Mouse (Mus musculus) gastrocnemius, postnatal 25 days (tissue): ENCODE measurements around the gene F5. TPM values are rescaled to one million over a fixed set of nuclear protein-coding genes. Genes with fewer than 3 reads are reported as not detected.

Source experiments
- DNase-seq: peaks from one replicate; pipeline ENCODE4 v3.0.0; 2022
- total RNA-seq, 2 experiments: library from RNA; stranded (reverse); gene quantifications; 1 replicate in 1 of 2; 2 replicates in 1 of 2; pipeline ENCODE4 v1.2.3; 2021

The F5 gene
- total RNA-seq, 2 experiments from 2014 or later = 0.05 to 0.19 TPM

DNA sequence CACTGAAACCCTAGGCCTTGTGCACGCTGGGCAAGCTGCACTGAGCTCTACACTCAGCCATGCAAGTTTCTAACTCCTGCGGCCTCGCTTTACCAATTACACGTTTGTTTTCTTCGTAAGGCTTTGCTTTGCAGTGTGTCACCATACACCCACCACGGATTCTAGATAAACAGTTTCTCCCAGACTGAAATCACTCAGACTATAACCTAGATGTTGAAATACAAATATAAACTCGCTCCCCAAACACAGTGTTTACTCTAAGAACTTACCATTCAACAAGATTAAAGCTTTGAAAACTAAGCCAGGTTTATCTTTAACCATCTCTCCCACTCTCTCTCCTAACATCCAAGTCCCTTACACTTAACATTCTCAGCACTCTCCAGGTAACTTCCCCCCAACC, 83.4 kb downstream of the F5 start:
- DNase-seq = no peak

DNA sequence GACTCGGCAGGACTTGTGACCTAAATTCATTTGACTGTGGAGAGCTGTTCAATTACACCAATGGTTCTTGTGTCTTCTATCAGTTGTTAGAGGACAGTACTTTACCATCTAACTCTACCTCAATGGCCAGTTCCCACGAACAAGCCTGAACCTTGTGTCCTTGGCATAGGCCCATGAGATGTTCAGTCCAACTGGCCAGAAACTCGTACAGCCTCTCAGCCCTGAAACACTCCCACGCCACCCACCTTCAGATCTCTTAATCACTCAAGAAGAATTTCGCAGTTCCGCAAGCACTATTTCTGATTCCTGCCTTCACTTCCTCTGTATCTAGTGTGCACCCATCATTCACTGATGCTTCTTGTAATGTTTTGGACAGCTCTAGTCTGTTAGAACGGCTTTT, 84.4 kb downstream of the F5 start:
- peak; percentile 58 for DNase-seq

DNA sequence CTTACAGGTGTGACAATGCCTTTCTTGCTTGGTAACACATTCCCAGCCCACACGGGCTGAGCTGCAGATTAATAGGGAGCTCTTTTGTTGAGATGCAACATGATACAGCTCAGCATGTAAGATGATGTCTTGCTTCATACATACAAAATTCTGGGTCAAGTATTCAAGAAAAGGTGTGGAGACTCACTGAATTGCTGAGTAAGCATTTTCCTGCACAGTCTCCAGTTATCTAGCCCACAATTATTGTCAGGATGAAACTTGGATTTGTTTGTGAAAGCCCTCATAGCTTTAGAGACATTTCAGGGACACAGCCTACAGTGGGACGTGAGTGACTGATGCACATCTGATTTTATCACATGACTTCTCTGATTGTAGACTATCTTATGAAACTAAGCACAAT, 89.9 kb downstream of the F5 start:
- DNase-seq = no peak

DNA sequence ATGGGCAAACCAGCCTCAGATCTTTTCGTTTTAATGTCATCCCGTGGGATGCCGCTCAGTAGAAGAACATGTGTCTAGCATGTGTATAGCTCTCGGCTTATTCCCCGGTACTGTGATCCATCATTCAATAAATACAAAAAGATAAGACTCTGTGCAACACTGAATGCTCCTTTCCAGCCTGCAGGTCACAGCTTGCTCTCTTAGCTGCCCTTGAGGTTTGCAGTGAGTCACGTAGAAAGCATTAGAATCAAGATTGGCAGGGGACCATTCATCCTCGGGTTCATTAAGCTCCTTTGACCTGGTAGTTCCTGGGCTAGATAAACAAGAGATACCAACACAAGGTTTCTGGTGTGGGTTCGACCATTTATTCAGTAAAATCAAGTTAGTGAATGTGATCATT, 91.2 kb downstream of the F5 start:
- DNase-seq = no peak

DNA sequence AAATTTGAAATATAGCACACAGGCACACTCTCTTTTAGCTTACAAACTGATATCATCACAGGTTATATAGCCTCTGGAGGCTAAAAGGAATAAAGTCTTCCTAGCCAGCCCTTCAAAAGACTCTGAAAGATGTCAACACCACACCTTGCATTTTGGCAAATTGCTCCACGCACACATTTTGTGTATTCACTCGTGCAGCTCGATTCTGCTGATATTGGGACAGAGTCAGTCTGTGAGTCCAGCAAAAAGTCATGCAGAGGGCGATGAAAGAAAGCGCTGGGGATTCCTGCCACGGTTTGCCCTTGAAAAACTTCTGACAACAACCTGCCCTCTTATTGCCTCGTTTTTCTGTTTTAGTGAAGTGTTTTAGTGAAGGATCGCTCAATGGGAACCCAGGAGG, 95.8 kb downstream of the F5 start:
- no peak for DNase-seq

DNA sequence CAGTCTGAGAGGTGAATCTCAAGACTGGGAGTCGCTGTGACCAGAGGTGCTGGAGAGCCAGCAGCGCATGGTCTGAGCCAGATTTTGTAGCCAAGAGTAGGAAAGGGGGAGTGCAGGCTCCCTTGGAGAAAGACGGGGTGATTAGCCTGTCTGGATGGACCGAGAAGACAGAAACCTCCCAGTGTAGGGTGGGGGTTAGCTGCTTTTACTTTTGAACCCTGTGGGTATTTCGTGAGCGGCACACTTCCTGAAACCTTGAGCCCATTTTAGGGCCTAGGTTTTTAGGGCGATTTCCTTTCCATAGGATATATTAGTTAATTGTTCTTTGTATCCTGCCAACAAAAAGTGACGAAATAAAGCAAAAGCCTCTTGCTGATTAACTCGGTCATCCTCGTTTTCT, 96.3 kb downstream of the F5 start:
- DNase-seq = peak; percentile 20

DNA sequence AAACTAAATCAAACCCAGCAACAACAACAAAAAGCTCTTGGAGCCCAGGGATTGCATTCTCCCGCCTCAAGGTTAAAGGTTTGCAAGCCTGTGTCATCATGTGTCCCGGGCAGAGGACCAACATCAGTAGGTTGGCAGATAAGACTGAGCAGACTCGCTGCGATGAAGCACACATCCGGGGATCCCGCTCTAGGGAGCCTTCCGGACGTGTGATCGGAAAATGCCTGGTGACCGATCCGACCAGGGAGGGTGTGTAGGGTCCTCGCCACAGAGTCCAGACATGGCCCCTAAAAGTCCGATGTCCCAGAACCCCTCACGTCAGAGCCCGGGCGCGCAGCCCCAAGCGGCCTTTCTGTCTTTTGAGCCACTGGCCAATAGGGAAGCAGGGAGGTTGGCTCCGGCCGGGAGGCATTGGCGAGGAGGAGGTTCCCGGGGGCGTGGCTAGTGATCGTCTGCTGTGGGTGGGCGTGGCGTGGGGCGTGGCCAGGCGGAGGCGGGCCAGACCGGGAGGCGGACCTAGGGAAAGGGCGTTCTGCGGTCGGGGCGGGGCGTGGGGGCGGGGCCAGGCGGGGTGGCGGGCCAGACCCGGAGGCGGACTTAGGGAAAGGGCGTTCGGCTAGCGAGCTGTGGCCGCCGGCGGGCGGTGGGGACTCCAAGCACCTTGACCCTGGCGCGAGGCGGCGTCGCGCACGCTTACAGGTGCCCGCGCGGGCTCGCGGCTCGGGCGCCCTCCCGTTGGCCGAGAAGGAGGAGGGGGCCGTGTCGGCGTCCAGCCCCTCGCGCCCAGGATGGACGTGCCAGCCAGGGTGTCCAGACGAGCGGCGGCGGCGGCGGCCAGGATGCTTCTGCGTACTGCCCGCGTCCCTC, 97.1 kb downstream of the F5 start, which contains the start of gene Slc19a2:
Slc19a2 (plus strand) TSS at position 582 of the 867 bp plus-strand sequence.
- peak; percentile 97 for DNase-seq

DNA sequence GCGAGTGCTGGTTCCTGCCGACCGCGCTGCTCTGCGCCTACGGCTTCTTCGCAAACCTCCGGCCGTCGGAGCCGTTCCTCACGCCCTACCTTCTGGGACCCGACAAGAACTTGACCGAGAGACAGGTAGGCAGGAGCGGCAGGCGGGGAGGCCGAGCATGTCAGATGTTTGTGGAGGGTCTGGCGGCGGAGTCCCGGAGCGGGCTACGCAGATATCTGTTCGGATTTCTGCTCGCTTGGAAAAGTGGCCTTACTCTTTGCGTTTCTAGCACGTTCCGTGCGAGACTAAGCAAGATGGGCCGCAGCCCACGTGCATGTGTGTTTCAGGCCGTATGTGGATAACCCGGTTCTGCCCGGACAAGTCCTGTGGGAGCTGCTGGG, 97.7 kb downstream of the F5 start:
- no peak for DNase-seq

DNA sequence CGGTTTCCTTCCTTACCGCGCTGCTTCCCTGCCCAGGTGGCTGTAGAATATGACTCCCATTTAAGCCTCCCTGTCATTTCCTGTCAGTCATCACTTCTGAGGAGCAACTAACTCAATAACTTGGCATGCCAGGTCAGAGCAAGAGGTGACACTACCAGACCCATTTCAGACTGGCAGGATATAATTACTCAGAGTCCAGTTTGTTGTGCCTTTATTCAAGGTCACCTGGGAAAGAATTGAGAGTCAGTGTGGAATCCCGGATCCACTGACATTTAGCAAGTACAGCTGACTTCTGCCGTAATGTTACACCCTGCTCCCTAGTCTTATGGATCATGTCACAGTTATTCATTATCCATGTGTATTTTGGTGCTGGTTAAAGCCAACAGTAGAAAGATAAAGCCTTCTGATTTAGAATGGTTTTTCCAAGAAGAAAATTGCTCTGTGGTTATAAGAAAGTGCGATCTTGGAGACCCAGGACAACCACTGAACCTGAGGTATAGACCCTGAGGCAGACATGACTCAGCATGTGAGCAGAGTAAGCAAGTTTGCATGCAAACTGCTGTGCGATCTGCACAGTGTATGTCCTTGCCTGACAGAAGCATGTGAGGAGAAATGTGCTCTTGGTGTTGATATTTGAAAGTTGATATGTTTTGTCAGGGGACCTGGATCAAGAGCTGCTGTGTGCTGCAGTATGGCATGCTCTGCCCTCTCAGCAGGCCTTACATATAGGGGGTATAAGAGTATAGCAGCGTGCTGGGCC, 98.9 kb downstream of the F5 start:
- DNase-seq = no peak

DNA sequence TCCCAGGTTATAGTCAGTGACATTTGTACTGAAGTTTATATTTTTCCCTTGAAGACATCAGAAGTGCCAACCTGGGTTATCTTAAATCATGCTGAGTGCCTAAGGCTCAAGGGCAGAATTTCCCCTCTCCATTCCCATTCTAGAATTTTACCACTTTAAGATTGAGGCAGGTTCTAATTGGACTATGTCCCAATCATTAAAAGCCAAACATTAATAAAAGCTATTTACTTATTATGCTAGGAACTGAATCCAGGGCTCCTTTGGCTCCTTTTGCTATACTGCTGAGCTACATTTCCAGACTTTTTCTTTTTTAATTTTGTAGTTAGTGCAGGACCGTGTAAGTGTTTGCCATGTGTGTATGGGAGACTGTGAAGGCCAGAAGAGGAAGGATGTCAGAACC, 99.8 kb downstream of the F5 start:
- no peak for DNase-seq

DNA sequence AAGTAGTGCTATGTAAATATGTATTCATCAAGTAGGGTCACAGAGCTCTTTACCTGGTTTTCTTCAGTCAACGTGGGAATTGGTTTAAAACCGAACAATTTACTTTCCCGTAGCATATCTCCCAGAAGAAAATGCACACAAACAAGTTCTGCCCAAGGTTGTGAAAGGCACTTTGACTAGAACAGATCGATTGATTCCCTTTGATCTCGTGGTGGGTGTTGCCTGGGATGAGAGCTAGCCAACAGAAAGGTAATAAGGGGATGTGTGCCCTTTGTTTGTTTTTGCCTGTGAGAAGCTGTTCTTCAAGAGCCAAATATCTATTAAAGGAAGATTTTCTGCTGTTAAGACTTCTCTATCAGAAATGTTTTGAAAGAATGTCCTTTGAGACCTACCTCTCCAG, 100.9 kb downstream of the F5 start:
- no peak for DNase-seq

DNA sequence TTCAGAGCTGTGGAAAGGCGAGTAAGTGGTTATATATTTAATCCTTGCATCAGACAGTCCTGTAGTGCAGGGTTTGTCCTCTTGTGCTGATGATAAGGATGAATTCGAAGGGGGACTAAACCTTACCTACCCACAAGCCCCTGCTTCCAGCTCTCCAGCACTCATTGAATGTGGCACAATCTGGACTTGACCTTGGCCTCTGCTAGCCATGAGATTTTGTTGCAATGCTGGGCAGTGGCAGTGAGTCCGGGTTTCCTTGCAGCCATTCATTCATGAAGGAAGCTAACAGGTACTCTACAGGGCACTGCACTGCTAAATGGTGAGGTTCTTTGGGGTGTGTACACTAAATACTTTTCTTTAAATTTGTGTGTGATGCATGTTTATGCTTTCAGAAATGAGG, 103.2 kb downstream of the F5 start:
- no peak for DNase-seq

DNA sequence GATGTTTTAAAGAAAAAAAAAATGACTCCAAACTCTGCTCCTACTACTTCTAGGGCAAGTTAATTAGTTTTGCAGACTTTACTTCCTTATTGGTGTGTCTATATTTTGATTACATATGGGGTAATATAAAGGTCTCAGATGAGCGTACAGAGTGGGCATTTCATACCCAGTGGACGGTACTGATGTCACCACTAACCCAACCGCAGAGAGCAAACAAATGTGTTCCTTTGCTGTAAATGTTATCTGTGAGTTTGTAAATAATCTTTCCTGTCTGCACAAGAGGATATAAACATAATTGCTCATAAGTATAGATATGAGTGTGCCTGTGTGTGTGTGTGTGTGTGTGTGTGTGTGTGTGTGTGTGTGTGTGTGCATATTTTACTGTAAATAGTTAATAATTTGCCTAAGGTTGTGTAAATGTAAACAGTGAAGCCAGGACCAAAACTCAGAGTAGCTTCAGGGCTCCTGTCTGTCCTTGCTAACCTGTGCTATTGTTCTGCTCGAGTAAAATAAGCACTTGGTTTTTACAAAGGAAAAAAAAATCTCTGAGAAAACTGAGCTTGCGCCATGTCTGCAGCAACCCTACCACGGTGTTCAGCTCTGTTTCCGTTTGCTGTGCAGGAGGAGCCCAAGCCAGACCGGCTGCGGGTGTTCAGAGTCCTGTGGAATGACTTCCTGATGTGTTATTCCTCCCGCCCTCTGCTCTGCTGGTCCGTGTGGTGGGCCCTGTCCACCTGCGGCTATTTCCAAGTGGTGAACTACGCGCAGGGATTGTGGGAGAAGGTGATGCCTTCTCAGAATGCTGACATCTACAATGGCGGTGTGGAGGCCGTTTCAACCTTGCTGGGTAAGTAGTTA, 108.8 kb downstream of the F5 start:
- no peak for DNase-seq

DNA sequence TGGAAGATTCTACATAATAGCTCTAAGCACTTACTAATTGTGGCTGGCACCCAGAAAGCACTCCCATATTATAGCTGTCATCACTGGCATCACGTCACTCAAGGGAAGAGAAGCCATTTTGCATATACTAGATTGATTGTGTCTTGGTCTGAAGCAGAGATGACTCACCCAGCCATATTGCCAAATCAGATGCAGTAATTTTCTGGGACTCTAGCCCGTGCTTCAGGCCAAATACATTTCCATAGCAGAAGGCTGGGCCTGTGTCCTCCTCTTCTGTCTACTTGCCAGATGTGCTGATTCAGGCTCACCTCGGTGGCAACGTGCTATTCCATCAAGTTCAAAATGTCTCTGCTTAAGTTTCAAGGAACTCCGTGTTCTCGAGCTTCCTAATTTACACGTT, 109.9 kb downstream of the F5 start:
- DNase-seq = peak; percentile 27

Other genes with a start within 250 kb of the F5 start
- gene Scyl3, start 222.7 kb upstream of the F5 start, total RNA-seq = 1 to 10 TPM; 4.0 to 4.7 TPM
- gene BC055324, start 157.0 kb upstream of the F5 start, total RNA-seq = under 1 TPM; 0.15 to 0.16 TPM
- 1 to 10 TPM; 3.1 TPM for gene Mettl18, start 156.9 kb upstream of the F5 start, total RNA-seq
- under 1 TPM in 1 of 2 experiments, not detected in 1; 0.08 TPM for gene Sele, start 103.6 kb upstream of the F5 start, total RNA-seq
- gene Sell, start 89.9 kb upstream of the F5 start, total RNA-seq = under 1 TPM; 0.08 to 0.15 TPM
- 1 to 10 TPM in 1 of 2 experiments, under 1 TPM in 1; 0.36 to 1.8 TPM for gene Selp, start 36.6 kb upstream of the F5 start, total RNA-seq
- 1 to 10 TPM; 3.3 to 4.0 TPM for gene Slc19a2, start 97.2 kb downstream of the F5 start, total RNA-seq
- 1 to 10 TPM; 6.3 to 8.2 TPM for gene Ccdc181, start 123.7 kb downstream of the F5 start, total RNA-seq
- gene Nme7, start 152.3 kb downstream of the F5 start, total RNA-seq = 1 to 10 TPM; 1.6 to 1.8 TPM
- 10 to 100 TPM; 22.7 to 23.6 TPM for gene Blzf1, start 155.7 kb downstream of the F5 start, total RNA-seq